Mouse (Mus musculus): ENCODE data around the gene Ccdc174.
"Not testable (repeated sequence)": the region's sequence is repeated elsewhere in the genome, so short reads cannot be mapped to it uniquely, and the experiment has no call there.

DNA sequence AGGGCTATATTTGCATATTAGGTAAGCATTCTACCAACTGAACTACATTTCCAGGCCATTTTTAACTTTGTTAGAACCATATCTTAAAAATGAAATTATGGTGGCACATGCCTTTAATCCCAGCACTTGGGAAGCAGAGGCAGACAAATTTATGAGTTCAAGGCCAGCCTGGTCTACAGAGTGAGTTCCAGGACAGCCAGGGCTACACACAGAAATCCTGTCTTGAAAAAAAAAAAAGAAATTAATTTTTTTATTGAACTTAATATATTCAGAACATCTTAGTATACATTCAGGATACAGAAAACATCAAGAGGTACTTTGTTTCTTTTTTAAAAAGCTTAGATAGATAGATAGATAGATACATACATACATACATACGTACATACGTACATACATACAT, 24.7 kb downstream of the Ccdc174 start, which contains the start of gene 4930590J08Rik:
- not testable (repeated sequence) for TF ChIP-seq POLR2A (IDR thresholded peaks at IDR 0.05; ENCODE audit: borderline replicate concordance, extremely low read depth, insufficient read depth, insufficient read length, poor library complexity, severe bottlenecking); CTCF (IDR thresholded peaks at IDR 0.05; ENCODE audit: borderline replicate concordance, extremely low read depth, insufficient read depth, insufficient read length)
